Mouse (Mus musculus) CD8-positive naive resting alpha-beta T cell, adult 2 months (primary cell): ENCODE measurements at regions not wholly inside any gene's neighbourhood (a gene's known extent, or its start where the extent isn't known, plus 50 kb on each side); places are given as distances from the start of the nearest gene placed in this dataset.

Experiments
- DNase-seq, 2 experiments: peaks; one replicate each; pipeline ENCODE4 v3.0.0; 2022; ENCODE audit warnings: low read depth in 2 of 2, low spot score in 2 of 2

- no peak for DNase-seq
Observed at GRCm38 (mm10) chr16:49570031-49570430, 129.0 kb upstream of the Ift57 start.

GRCm38 (mm10) chr16:49572485-49573170 lies 126.4 kb upstream of the Ift57 start:
- no peak for DNase-seq

DNA sequence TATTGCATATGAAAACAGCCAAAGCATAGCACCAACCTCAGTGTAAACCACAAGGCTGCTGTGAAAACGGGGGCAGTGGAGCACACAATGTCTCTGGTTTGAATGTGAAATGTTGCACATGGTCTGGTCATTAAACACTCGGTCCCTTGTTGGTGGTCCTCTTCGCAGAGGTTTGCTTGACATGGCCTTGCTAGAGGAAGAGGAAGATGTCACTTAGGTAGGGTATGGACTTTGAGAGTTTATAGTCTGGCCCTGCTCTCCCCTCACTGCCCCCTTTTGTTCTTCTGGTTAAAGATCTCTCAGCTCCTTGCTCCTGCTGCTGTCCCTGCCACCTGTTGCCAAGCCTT lies 125.9 kb upstream of the Ift57 start:
- no peak for DNase-seq

- no peak for DNase-seq
Observed at GRCm38 (mm10) chr16:49578976-49579375, 120.1 kb upstream of the Ift57 start.

GRCm38 (mm10) chr16:49580708-49581107 lies 118.3 kb upstream of the Ift57 start:
- no peak for DNase-seq

GRCm38 (mm10) chr16:49606500-49606899 lies 92.5 kb upstream of the Ift57 start:
- DNase-seq = no peak

- no peak for DNase-seq
Observed at GRCm38 (mm10) chr16:49614801-49615200, 84.2 kb upstream of the Ift57 start.

DNA sequence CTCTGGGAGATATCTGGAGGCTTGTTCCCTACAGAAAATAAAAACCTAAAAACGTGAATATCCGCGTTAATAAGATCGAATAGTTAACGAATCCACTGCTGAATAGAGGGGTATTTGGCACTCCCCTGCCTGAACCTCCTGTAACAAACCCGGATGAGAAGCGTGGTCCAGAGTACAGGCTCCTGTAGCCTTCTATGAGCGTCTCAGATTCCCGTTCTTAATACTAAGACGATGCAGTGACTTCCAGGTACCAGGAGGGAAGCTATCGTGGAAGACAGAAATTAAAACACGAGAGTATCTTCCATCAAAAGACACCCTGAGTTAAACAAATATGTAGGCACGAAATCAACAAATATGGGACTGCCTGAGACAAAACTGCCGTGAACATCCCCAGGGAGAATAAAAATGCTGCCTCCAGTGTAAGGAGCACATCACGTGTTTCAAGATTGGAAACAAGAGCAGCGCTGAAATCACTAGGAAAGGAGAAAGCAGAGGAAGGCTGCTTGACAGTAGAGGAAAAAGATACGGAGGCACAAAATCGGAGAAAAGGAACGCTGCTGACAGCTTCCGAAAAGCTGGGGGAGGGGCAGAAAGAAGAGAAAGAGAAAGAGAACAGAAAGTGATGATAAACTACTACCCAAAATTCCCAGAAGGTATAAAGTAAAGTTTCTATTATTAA lies 83.6 kb upstream of the Ift57 start:
- DNase-seq = no peak

DNA sequence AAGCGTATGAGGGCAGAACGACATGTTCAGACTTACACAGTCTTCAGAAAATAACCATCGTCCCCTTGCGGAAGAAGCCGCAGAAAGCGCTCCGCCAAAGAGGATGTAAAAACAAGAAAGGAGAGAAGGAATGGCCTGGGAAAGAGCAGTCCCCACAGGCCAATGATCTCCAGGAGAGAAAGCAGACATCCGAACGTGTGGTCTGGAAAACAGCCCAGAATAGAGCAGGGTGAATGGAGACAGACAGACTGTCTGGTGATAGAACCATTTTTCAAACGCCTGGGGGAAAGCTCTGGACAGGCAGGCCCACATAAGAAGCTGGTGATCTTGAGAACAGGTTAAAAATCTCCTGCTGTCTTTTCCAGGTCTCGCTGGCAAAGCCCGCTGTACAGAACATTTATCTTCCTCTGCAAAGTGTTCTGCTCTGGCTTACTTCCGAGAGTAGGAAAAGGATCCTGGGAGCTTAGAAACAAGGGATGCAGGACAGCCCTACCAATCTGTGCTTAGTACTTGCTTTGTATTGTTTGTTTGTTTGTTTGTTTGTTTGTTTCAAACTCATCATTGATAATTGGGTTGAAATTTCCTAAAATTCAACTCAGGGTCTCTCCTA lies 82.7 kb upstream of the Ift57 start:
- no peak for DNase-seq

DNA sequence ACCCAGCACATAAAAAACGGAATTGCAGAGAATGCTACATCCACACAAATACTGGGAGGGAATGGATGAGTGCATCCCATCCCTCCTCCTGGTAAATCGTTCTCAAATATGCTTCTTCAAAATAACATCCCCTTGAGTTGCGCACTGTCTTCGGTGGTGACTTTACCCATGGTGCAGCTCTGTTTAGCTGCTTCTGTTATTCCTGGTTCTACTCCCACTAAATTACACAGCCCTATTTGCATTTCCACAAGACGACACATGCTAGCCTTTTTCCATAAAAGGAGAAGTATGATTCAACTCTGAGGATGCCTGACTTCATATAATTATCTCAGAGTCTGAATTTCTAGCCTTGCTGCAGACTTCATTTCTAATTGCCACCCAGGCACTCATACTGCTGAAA lies 65.5 kb upstream of the Ift57 start:
- no peak for DNase-seq

GRCm38 (mm10) chr16:49635506-49635905 lies 63.5 kb upstream of the Ift57 start:
- DNase-seq = no peak

DNA sequence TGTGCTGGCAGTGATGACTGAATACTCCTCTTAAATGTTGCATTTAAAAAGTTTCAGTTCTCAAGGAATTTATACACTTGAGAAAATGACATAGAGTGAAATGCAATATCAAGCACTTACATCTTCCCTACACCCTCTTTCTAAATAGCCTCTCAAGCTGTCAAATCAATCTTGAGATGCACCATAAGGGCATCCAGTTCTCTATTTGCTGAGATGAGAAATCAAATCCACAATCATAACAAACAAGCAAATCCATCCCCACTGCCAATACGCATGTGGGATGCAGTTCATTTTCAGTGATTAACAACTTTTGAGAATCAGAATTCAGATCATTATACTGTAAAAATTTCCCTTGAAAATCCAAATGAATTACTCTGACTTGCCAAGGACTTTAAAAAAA lies 62.6 kb upstream of the Ift57 start:
- DNase-seq = no peak

- DNase-seq = no peak
Observed at GRCm38 (mm10) chr16:49642696-49643095, 56.3 kb upstream of the Ift57 start.

- no peak for DNase-seq
Observed at GRCm38 (mm10) chr16:49644416-49644815, 54.6 kb upstream of the Ift57 start.

GRCm38 (mm10) chr16:49646479-49646878 lies 52.6 kb upstream of the Ift57 start:
- no peak for DNase-seq
